Mouse (Mus musculus): Measurements from ENCODE around the gene 0610010K14Rik. TPM values are rescaled to one million over a fixed set of nuclear protein-coding genes. Genes with fewer than 3 reads are reported as not detected.

The 0610010K14Rik gene
- polyA plus RNA-seq, 1 experiment from 2014 or later: 180 TPM

GRCm38 (mm10) chr11:70238591-70239440, 1.1 kb upstream of the 0610010K14Rik start:
- WGBS: 10% methylated on average over 23 of the region's 23 CpGs
- Histone ChIP-seq H3K27ac (ENCODE audit: low read length) (peak overlapping the region; percentile 70), H3K27me3 (replicated peaks; ENCODE audit: control insufficient read depth, insufficient read depth, low read length) (no peaks in the 10 kb centered on the region), H3K4me2 (ENCODE audit: low read length) (peak overlapping the region; percentile 88), H3K36me3 (ENCODE audit: control insufficient read depth, insufficient read depth) (peaks cover 4% of the 10 kb centered on the region; the same call in 1 of the 2 replicates), H3K4me1 (replicated peaks; ENCODE audit: control insufficient read depth, insufficient read depth, low read length) (peaks cover 27% of the 10 kb centered on the region), H3K9ac (replicated peaks; ENCODE audit: low read depth, low read length) (peak overlapping the region; percentile 70), H3K4me3 (replicated peaks; ENCODE audit: low read length) (peak overlapping the region; percentile 58), H3K9me3 (ENCODE audit: control insufficient read depth, low read length) (no peaks in the 10 kb centered on the region)
- no peak for ATAC-seq

- peak overlapping the region; percentile 5; the same call in 1 of the 2 replicates for H3K27ac ChIP-seq (ENCODE audit: low read length)
- peaks cover 32% of the 10 kb centered on the region for H3K4me1 ChIP-seq (replicated peaks; ENCODE audit: control insufficient read depth, insufficient read depth, low read length)
- no peak for ATAC-seq
- H3K27me3 ChIP-seq (replicated peaks; ENCODE audit: control insufficient read depth, insufficient read depth, low read length): no peaks in the 10 kb centered on the region
- H3K4me3 ChIP-seq (replicated peaks; ENCODE audit: low read length): peak overlapping the region; percentile 58
- H3K36me3 ChIP-seq (ENCODE audit: control insufficient read depth, insufficient read depth): peaks cover 4% of the 10 kb centered on the region; the same call in 1 of the 2 replicates
- H3K4me2 ChIP-seq (ENCODE audit: low read length): peak overlapping the region; percentile 78
- H3K9me3 ChIP-seq (ENCODE audit: control insufficient read depth, low read length): no peaks in the 10 kb centered on the region
- WGBS: 26% methylated on average over 7 of the region's 7 CpGs
- peak overlapping the region; percentile 77 for H3K9ac ChIP-seq (replicated peaks; ENCODE audit: low read depth, low read length)
Measured at GRCm38 (mm10) chr11:70236717-70237116, 997 bp downstream of the 0610010K14Rik start.

- H3K4me3 ChIP-seq (replicated peaks; ENCODE audit: low read length): no peak overlapping the region
Measured at GRCm38 (mm10) chr11:70235254-70235900, 2.3 kb downstream of the 0610010K14Rik start.

GRCm38 (mm10) chr11:70234497-70234896, 3.2 kb downstream of the 0610010K14Rik start:
- Histone ChIP-seq H3K27me3 (replicated peaks; ENCODE audit: control insufficient read depth, insufficient read depth, low read length) (peaks cover 13% of the 10 kb centered on the region), H3K27ac (ENCODE audit: low read length) (no peak overlapping the region), H3K9ac (replicated peaks; ENCODE audit: low read depth, low read length) (no peak overlapping the region), H3K4me2 (ENCODE audit: low read length) (no peak overlapping the region), H3K9me3 (ENCODE audit: control insufficient read depth, low read length) (no peaks in the 10 kb centered on the region), H3K4me1 (replicated peaks; ENCODE audit: control insufficient read depth, insufficient read depth, low read length) (peaks cover 32% of the 10 kb centered on the region), H3K36me3 (ENCODE audit: control insufficient read depth, insufficient read depth) (peaks cover 4% of the 10 kb centered on the region; the same call in 1 of the 2 replicates), H3K4me3 (replicated peaks; ENCODE audit: low read length) (no peak overlapping the region)
- 87% methylated on average over 8 of the region's 8 CpGs for WGBS
- ATAC-seq: no peak

More at GRCm38 (mm10) chr11:70235254-70235900, 2.3 kb downstream of the 0610010K14Rik start:
- WGBS: 92% methylated on average over 12 of the region's 12 CpGs
- Histone ChIP-seq H3K4me2 (ENCODE audit: low read length) (no peak overlapping the region), H3K9me3 (ENCODE audit: control insufficient read depth, low read length) (no peaks in the 10 kb centered on the region), H3K27ac (ENCODE audit: low read length) (no peak overlapping the region), H3K36me3 (ENCODE audit: control insufficient read depth, insufficient read depth) (peaks cover 4% of the 10 kb centered on the region; the same call in 1 of the 2 replicates), H3K4me1 (replicated peaks; ENCODE audit: control insufficient read depth, insufficient read depth, low read length) (peaks cover 27% of the 10 kb centered on the region), H3K27me3 (replicated peaks; ENCODE audit: control insufficient read depth, insufficient read depth, low read length) (peaks cover 4% of the 10 kb centered on the region), H3K9ac (replicated peaks; ENCODE audit: low read depth, low read length) (no peak overlapping the region)
- no peak for ATAC-seq

GRCm38 (mm10) chr11:70234037-70234436, 3.7 kb downstream of the 0610010K14Rik start:
- Histone ChIP-seq H3K9me3 (ENCODE audit: control insufficient read depth, low read length) (no peaks in the 10 kb centered on the region), H3K9ac (replicated peaks; ENCODE audit: low read depth, low read length) (no peak overlapping the region), H3K36me3 (ENCODE audit: control insufficient read depth, insufficient read depth) (peaks cover 4% of the 10 kb centered on the region; the same call in 1 of the 2 replicates), H3K4me3 (replicated peaks; ENCODE audit: low read length) (no peak overlapping the region), H3K27ac (ENCODE audit: low read length) (no peak overlapping the region), H3K4me1 (replicated peaks; ENCODE audit: control insufficient read depth, insufficient read depth, low read length) (peaks cover 36% of the 10 kb centered on the region), H3K4me2 (ENCODE audit: low read length) (no peak overlapping the region), H3K27me3 (replicated peaks; ENCODE audit: control insufficient read depth, insufficient read depth, low read length) (peaks cover 17% of the 10 kb centered on the region)
- ATAC-seq: no peak
- WGBS: 67% methylated on average over 5 of the region's 5 CpGs

GRCm38 (mm10) chr11:70233016-70233415, 4.7 kb downstream of the 0610010K14Rik start:
- no peak overlapping the region for H3K27ac ChIP-seq (ENCODE audit: low read length)
- ATAC-seq: no peak
- H3K27me3 ChIP-seq (replicated peaks; ENCODE audit: control insufficient read depth, insufficient read depth, low read length): peaks cover 24% of the 10 kb centered on the region
- peaks cover 33% of the 10 kb centered on the region for H3K4me1 ChIP-seq (replicated peaks; ENCODE audit: control insufficient read depth, insufficient read depth, low read length)
- 44% methylated on average over 8 of the region's 8 CpGs for WGBS
- H3K36me3 ChIP-seq (ENCODE audit: control insufficient read depth, insufficient read depth): peaks cover 4% of the 10 kb centered on the region; the same call in 1 of the 2 replicates
- H3K4me3 ChIP-seq (replicated peaks; ENCODE audit: low read length): peak overlapping the region; percentile 46
- H3K9me3 ChIP-seq (ENCODE audit: control insufficient read depth, low read length): no peaks in the 10 kb centered on the region
- peak overlapping the region; percentile 61 for H3K9ac ChIP-seq (replicated peaks; ENCODE audit: low read depth, low read length)
- peak overlapping the region; percentile 54 for H3K4me2 ChIP-seq (ENCODE audit: low read length)

GRCm38 (mm10) chr11:70232546-70232945, 5.2 kb downstream of the 0610010K14Rik start:
- peak overlapping the region; percentile 54 for H3K4me2 ChIP-seq (ENCODE audit: low read length)
- peaks cover 26% of the 10 kb centered on the region for H3K27me3 ChIP-seq (replicated peaks; ENCODE audit: control insufficient read depth, insufficient read depth, low read length)
- H3K9me3 ChIP-seq (ENCODE audit: control insufficient read depth, low read length): no peaks in the 10 kb centered on the region
- H3K27ac ChIP-seq (ENCODE audit: low read length): no peak overlapping the region
- no peak for ATAC-seq
- H3K36me3 ChIP-seq (ENCODE audit: control insufficient read depth, insufficient read depth): peaks cover 4% of the 10 kb centered on the region; the same call in 1 of the 2 replicates
- peak overlapping the region; percentile 61 for H3K9ac ChIP-seq (replicated peaks; ENCODE audit: low read depth, low read length)
- peak overlapping the region; percentile 46 for H3K4me3 ChIP-seq (replicated peaks; ENCODE audit: low read length)
- WGBS: 6% methylated on average over 8 of the region's 10 CpGs
- H3K4me1 ChIP-seq (replicated peaks; ENCODE audit: control insufficient read depth, insufficient read depth, low read length): peaks cover 36% of the 10 kb centered on the region

- Histone ChIP-seq H3K4me2 (ENCODE audit: low read length) (peak overlapping the region; percentile 35), H3K36me3 (ENCODE audit: control insufficient read depth, insufficient read depth) (peaks cover 4% of the 10 kb centered on the region; the same call in 1 of the 2 replicates), H3K27me3 (replicated peaks; ENCODE audit: control insufficient read depth, insufficient read depth, low read length) (peaks cover 28% of the 10 kb centered on the region), H3K4me3 (replicated peaks; ENCODE audit: low read length) (peak overlapping the region; percentile 18), H3K4me1 (replicated peaks; ENCODE audit: control insufficient read depth, insufficient read depth, low read length) (peaks cover 41% of the 10 kb centered on the region), H3K27ac (ENCODE audit: low read length) (no peak overlapping the region), H3K9me3 (ENCODE audit: control insufficient read depth, low read length) (no peaks in the 10 kb centered on the region), H3K9ac (replicated peaks; ENCODE audit: low read depth, low read length) (peak overlapping the region; percentile 39; the same call in 1 of the 2 replicates)
- ATAC-seq: peak; percentile 26; the same call in 1 of the 2 replicates
- under 1% methylated on average over 32 of the region's 32 CpGs for WGBS
Measured at GRCm38 (mm10) chr11:70230239-70230727, 7.4 kb downstream of the 0610010K14Rik start.
